Mouse (Mus musculus): ENCODE data around the gene Gjb6. TPM values are rescaled to one million over a fixed set of nuclear protein-coding genes. Genes with fewer than 3 reads are reported as not detected.
A peak's percentile ranks its signal among the peaks of the same experiment; 100 is the strongest.

The Gjb6 gene
- polyA plus RNA-seq, 1 experiment from 2014 or later = 3.0 TPM

- DNase-seq (ENCODE audit: low spot score, missing footprints) (peak; percentile 91), ATAC-seq (ENCODE audit: low FRiP score) (peak; percentile 81)
- Histone ChIP-seq H3K4me3 (ENCODE audit: low read depth, low read length) (no peak within 1 kb of the TSS), H3K27ac (ENCODE audit: low read depth, low read length) (no peak within 1 kb of the TSS), H3K27me3 (ENCODE audit: control insufficient read depth, insufficient read depth, low read length) (no peaks in the 10 kb centered on the region), H3K9me3 (ENCODE audit: control insufficient read depth, low read length) (no peaks in the 10 kb centered on the region), H3K9ac (ENCODE audit: low read length) (no peak within 1 kb of the TSS), H3K4me2 (peak within 1 kb of the TSS; percentile 31), H3K4me1 (ENCODE audit: control insufficient read depth, insufficient read depth, low read length) (peaks cover 7% of the 10 kb centered on the region), H3K36me3 (ENCODE audit: control insufficient read depth, insufficient read depth, low read length) (no peaks in the 10 kb centered on the region)
- 6% methylated on average over 13 of the region's 13 CpGs for WGBS
Measured at GRCm38 (mm10) chr14:57115823-57116544, 17.4 kb downstream of the Gjb6 start, which contains the start of gene Gm4491. TSS of gene Gm4491 (minus strand) at chr14:57115883.

- Histone ChIP-seq H3K9ac (ENCODE audit: low read length) (no peak overlapping the region), H3K4me3 (ENCODE audit: low read depth, low read length) (no peak overlapping the region), H3K4me1 (ENCODE audit: control insufficient read depth, insufficient read depth, low read length) (peaks cover 5% of the 10 kb centered on the region; the same call in 1 of the 2 replicates), H3K36me3 (ENCODE audit: control insufficient read depth, insufficient read depth, low read length) (no peaks in the 10 kb centered on the region), H3K27me3 (ENCODE audit: control insufficient read depth, insufficient read depth, low read length) (peaks cover 30% of the 10 kb centered on the region), H3K4me2 (no peak overlapping the region), H3K9me3 (ENCODE audit: control insufficient read depth, low read length) (no peaks in the 10 kb centered on the region), H3K27ac (ENCODE audit: low read depth, low read length) (no peak overlapping the region)
- no peak for ATAC-seq (ENCODE audit: low FRiP score)
- DNase-seq (ENCODE audit: low spot score, missing footprints) = peak; percentile 98
- WGBS = 7% methylated on average over 4 of the region's 4 CpGs
Measured at GRCm38 (mm10) chr14:57109194-57109593, 24.2 kb downstream of the Gjb6 start.

- ATAC-seq (ENCODE audit: low FRiP score) (no peak), DNase-seq (ENCODE audit: low spot score, missing footprints) (no peak)
- no peak overlapping the region for H3K27ac ChIP-seq (ENCODE audit: low read depth, low read length)
- WGBS = 69% methylated on average over 5 of the region's 5 CpGs
- H3K9ac ChIP-seq (ENCODE audit: low read length) = no peak overlapping the region
- H3K4me2 ChIP-seq = no peak overlapping the region
- H3K4me3 ChIP-seq (ENCODE audit: low read depth, low read length) = no peak overlapping the region
- H3K4me1 ChIP-seq (ENCODE audit: control insufficient read depth, insufficient read depth, low read length) = peaks cover 8% of the 10 kb centered on the region; the same call in 1 of the 2 replicates
- H3K9me3 ChIP-seq (ENCODE audit: control insufficient read depth, low read length) = no peaks in the 10 kb centered on the region
- H3K36me3 ChIP-seq (ENCODE audit: control insufficient read depth, insufficient read depth, low read length) = no peaks in the 10 kb centered on the region
- H3K27me3 ChIP-seq (ENCODE audit: control insufficient read depth, insufficient read depth, low read length) = peaks cover 43% of the 10 kb centered on the region
Measured at GRCm38 (mm10) chr14:57107916-57108315, 25.5 kb downstream of the Gjb6 start.

- peaks cover 44% of the 10 kb centered on the region for H3K27me3 ChIP-seq (ENCODE audit: control insufficient read depth, insufficient read depth, low read length)
- DNase-seq (ENCODE audit: low spot score, missing footprints) (no peak), ATAC-seq (ENCODE audit: low FRiP score) (no peak)
- H3K4me1 ChIP-seq (ENCODE audit: control insufficient read depth, insufficient read depth, low read length) = peaks cover 8% of the 10 kb centered on the region; the same call in 1 of the 2 replicates
- H3K36me3 ChIP-seq (ENCODE audit: control insufficient read depth, insufficient read depth, low read length) = no peaks in the 10 kb centered on the region
- H3K27ac ChIP-seq (ENCODE audit: low read depth, low read length) = no peak overlapping the region
- H3K9me3 ChIP-seq (ENCODE audit: control insufficient read depth, low read length) = no peaks in the 10 kb centered on the region
- H3K4me2 ChIP-seq = no peak overlapping the region
- no peak overlapping the region for H3K4me3 ChIP-seq (ENCODE audit: low read depth, low read length)
- 81% methylated on average over 8 of the region's 8 CpGs for WGBS
- no peak overlapping the region for H3K9ac ChIP-seq (ENCODE audit: low read length)
Measured at GRCm38 (mm10) chr14:57107091-57107490, 26.3 kb downstream of the Gjb6 start.

DNA sequence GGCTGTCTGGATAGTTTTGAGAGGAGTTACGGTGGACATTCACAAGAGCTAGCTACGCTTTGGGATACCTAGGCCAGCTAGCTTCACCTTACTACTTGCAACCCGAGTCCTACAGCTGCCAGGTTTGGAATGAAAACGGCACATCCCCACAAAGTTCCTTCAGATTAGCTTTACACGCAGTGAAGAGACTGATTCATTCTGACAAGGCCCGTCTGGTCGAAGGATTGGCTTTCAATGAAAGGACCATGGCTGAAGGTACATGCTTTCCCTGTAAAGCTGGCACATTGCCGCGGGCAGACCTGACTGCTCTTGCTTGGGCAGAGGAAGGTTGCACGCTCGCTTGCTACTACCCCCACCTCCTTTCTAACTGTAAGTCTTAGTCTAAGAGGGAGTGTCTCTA lies 27.7 kb downstream of the Gjb6 start:
- no peaks in the 10 kb centered on the region for H3K9me3 ChIP-seq (ENCODE audit: control insufficient read depth, low read length)
- H3K4me1 ChIP-seq (ENCODE audit: control insufficient read depth, insufficient read depth, low read length) = peaks cover 8% of the 10 kb centered on the region; the same call in 1 of the 2 replicates
- DNase-seq (ENCODE audit: low spot score, missing footprints) (peak; percentile 85), ATAC-seq (ENCODE audit: low FRiP score) (no peak)
- no peak overlapping the region for H3K4me2 ChIP-seq
- H3K27me3 ChIP-seq (ENCODE audit: control insufficient read depth, insufficient read depth, low read length) = peaks cover 44% of the 10 kb centered on the region
- no peak overlapping the region for H3K9ac ChIP-seq (ENCODE audit: low read length)
- H3K4me3 ChIP-seq (ENCODE audit: low read depth, low read length) = no peak overlapping the region
- no peak overlapping the region for H3K27ac ChIP-seq (ENCODE audit: low read depth, low read length)
- 45% methylated on average over 11 of the region's 11 CpGs for WGBS
- no peaks in the 10 kb centered on the region for H3K36me3 ChIP-seq (ENCODE audit: control insufficient read depth, insufficient read depth, low read length)

DNA sequence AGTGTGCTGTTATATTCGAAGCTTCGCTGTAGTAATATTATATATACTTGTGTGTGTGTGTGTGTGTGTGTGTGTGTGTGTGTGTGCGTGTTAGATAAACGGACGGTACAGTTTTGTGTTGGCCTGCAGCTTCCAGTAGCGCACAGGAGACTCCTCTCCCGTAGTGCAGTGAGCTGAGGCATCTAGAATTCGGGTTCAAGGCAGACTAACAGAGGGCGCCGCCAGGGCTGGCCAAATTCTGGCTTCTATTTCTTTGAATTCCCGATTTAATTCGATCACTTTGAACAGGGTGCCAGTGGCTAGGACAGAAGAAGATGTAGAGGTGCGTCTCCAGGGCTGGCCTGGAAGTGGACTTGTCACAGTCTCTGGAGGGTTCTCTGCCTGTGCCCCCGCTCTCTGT lies 28.3 kb downstream of the Gjb6 start:
- peaks cover 44% of the 10 kb centered on the region for H3K27me3 ChIP-seq (ENCODE audit: control insufficient read depth, insufficient read depth, low read length)
- DNase-seq (ENCODE audit: low spot score, missing footprints) (peak; percentile 92), ATAC-seq (ENCODE audit: low FRiP score) (no peak)
- no peaks in the 10 kb centered on the region for H3K9me3 ChIP-seq (ENCODE audit: control insufficient read depth, low read length)
- WGBS = 7% methylated on average over 14 of the region's 14 CpGs
- peaks cover 8% of the 10 kb centered on the region; the same call in 1 of the 2 replicates for H3K4me1 ChIP-seq (ENCODE audit: control insufficient read depth, insufficient read depth, low read length)
- H3K36me3 ChIP-seq (ENCODE audit: control insufficient read depth, insufficient read depth, low read length) = no peaks in the 10 kb centered on the region
- H3K4me2 ChIP-seq = peak overlapping the region; percentile 99
- peak overlapping the region; percentile 55; the same call in 1 of the 2 replicates for H3K4me3 ChIP-seq (ENCODE audit: low read depth, low read length)
- H3K27ac ChIP-seq (ENCODE audit: low read depth, low read length) = no peak overlapping the region
- no peak overlapping the region for H3K9ac ChIP-seq (ENCODE audit: low read length)

DNA sequence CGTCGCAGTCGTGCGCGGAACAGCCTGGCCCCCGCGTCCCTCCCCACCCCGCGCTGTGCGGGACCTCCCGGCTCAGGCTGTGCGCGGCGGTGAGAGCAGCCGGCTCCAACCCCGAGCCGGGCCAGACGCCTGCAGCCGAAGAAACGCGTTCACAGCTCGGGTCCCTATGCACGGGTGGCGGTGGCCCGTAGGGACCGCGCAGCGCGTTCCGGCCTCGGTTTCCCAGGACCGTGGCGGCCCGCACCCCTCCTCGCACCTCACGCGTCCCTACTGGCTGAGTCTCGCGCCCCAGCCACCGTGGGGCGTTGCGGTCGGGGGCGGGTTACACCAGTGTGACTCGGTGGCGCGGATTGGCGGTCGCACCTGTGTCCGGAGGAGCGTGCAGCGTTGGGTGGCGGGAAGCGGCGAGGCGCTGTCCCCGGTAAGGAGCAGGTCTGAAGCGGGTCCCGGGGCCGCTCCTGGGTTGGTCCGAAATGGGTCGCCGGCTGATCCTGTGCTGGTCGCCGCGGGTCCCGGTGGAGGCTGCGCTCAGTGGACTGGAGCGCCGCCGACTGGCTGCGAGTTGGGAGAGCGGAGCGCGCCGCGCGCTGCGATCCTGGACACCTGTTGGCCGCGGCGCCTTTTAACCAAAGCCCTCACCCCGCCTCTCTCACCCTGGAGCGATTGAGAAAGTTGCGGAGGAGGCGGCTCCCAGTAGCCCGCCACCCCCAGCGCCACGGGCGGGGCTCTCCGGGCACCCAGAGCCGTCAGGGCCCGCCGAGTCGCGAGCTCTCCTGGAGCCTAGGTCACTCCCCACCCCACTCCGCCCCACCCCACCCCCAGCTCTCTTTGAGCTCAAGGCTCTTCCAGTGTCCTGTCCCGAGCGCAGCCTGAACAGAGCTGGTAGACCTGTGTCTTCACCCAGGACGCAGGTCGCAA lies 29.0 kb downstream of the Gjb6 start, which contains the start of gene Gjb2:
Gjb2 (minus strand) TSS at position 597 of the 918 bp plus-strand sequence.
- H3K4me3 ChIP-seq (ENCODE audit: low read depth, low read length) = peak within 1 kb of the TSS; percentile 55
- peak; percentile 95 for DNase-seq (ENCODE audit: low spot score, missing footprints)
- peak within 1 kb of the TSS; percentile 44; the same call in 1 of the 2 replicates for H3K9ac ChIP-seq (ENCODE audit: low read length)
- peaks cover 8% of the 10 kb centered on the region; the same call in 1 of the 2 replicates for H3K4me1 ChIP-seq (ENCODE audit: control insufficient read depth, insufficient read depth, low read length)
- peak; percentile 69 for ATAC-seq (ENCODE audit: low FRiP score)
- no peak within 1 kb of the TSS for H3K27ac ChIP-seq (ENCODE audit: low read depth, low read length)
- no peaks in the 10 kb centered on the region for H3K9me3 ChIP-seq (ENCODE audit: control insufficient read depth, low read length)
- H3K27me3 ChIP-seq (ENCODE audit: control insufficient read depth, insufficient read depth, low read length) = peaks cover 44% of the 10 kb centered on the region
- no peaks in the 10 kb centered on the region for H3K36me3 ChIP-seq (ENCODE audit: control insufficient read depth, insufficient read depth, low read length)
- WGBS = under 1% methylated on average over 96 of the region's 101 CpGs
- peak within 1 kb of the TSS; percentile 99 for H3K4me2 ChIP-seq

GRCm38 (mm10) chr14:57103711-57104105 lies 29.7 kb downstream of the Gjb6 start:
- Histone ChIP-seq H3K4me2 (peak overlapping the region; percentile 99), H3K36me3 (ENCODE audit: control insufficient read depth, insufficient read depth, low read length) (no peaks in the 10 kb centered on the region), H3K27me3 (ENCODE audit: control insufficient read depth, insufficient read depth, low read length) (peaks cover 44% of the 10 kb centered on the region), H3K4me3 (ENCODE audit: low read depth, low read length) (peak overlapping the region; percentile 55), H3K9me3 (ENCODE audit: control insufficient read depth, low read length) (no peaks in the 10 kb centered on the region), H3K9ac (ENCODE audit: low read length) (peak overlapping the region; percentile 44; the same call in 1 of the 2 replicates), H3K4me1 (ENCODE audit: control insufficient read depth, insufficient read depth, low read length) (peaks cover 8% of the 10 kb centered on the region; the same call in 1 of the 2 replicates), H3K27ac (ENCODE audit: low read depth, low read length) (no peak overlapping the region)
- DNase-seq (ENCODE audit: low spot score, missing footprints) (peak; percentile 85), ATAC-seq (ENCODE audit: low FRiP score) (no peak; the same call in 1 of the 2 replicates)
- WGBS = under 1% methylated on average over 22 of the region's 22 CpGs

All from midbrain, embryonic 11.5 days (tissue).